Mouse (Mus musculus): Measurements from ENCODE around the gene Scarf2. TPM values are rescaled to one million over a fixed set of nuclear protein-coding genes. Genes with fewer than 3 reads are reported as not detected.

The Scarf2 gene
- total and polyA plus RNA-seq, 3 experiments: not detected

- H3K36me3 ChIP-seq (replicated peaks): no peaks in the 10 kb centered on the region
- H3K4me3 ChIP-seq (ENCODE audit: low read depth, low read length): no peak overlapping the region
- no peaks in the 10 kb centered on the region for H3K4me1 ChIP-seq (ENCODE audit: insufficient read depth, low read depth, low read length)
- H3K9me3 ChIP-seq (replicated peaks): no peaks in the 10 kb centered on the region
- ATAC-seq (ENCODE audit: extremely low read depth, insufficient number of reproducible peaks, low FRiP score, poor library complexity, severe bottlenecking): no peak
- TF ChIP-seq CTCF (IDR thresholded peaks at IDR 0.05; ENCODE audit: low read depth, low read length): peak; percentile 67; the same call in 1 of the 2 replicates
- TF ChIP-seq GATA2 (IDR thresholded peaks at IDR 0.05; ENCODE audit: borderline replicate concordance, low read depth, low read length): no peak
- no peak for DNase-seq (ENCODE audit: low spot score)
- peaks cover 37% of the 10 kb centered on the region for H3K27me3 ChIP-seq (ENCODE audit: insufficient read depth, low read length)
Observed at GRCm38 (mm10) chr16:17776828-17777227, 20.3 kb upstream of the Scarf2 start.

- ATAC-seq (ENCODE audit: extremely low read depth, insufficient number of reproducible peaks, low FRiP score, poor library complexity, severe bottlenecking): no peak
- Histone ChIP-seq H3K4me1 (ENCODE audit: insufficient read depth, low read depth, low read length) (no peaks in the 10 kb centered on the region), H3K4me3 (ENCODE audit: low read depth, low read length) (no peak overlapping the region), H3K27me3 (ENCODE audit: insufficient read depth, low read length) (peaks cover 32% of the 10 kb centered on the region), H3K9me3 (replicated peaks) (no peaks in the 10 kb centered on the region), H3K36me3 (replicated peaks) (no peaks in the 10 kb centered on the region)
- no peak for TF ChIP-seq TAL1 (conservative IDR thresholded peaks at IDR 0.05; ENCODE audit: low read depth, low read length)
- no peak for TF ChIP-seq GATA1 (IDR thresholded peaks at IDR 0.05; ENCODE audit: borderline replicate concordance, low read length)
- no peak for TF ChIP-seq POLR2AphosphoS5 (IDR thresholded peaks at IDR 0.05; ENCODE audit: insufficient replicate concordance, low read depth, low read length)
- TF ChIP-seq GATA2 (IDR thresholded peaks at IDR 0.05; ENCODE audit: borderline replicate concordance, low read depth, low read length): no peak
- no peak for TF ChIP-seq CTCF (IDR thresholded peaks at IDR 0.05; ENCODE audit: low read depth, low read length)
- no peak for DNase-seq (ENCODE audit: low spot score)
Observed at GRCm38 (mm10) chr16:17778223-17778622, 18.9 kb upstream of the Scarf2 start.

GRCm38 (mm10) chr16:17779692-17780091 is 17.4 kb upstream of the Scarf2 start:
- H3K4me1 ChIP-seq (ENCODE audit: insufficient read depth, low read depth, low read length): no peaks in the 10 kb centered on the region
- no peak overlapping the region for H3K4me3 ChIP-seq (ENCODE audit: low read depth, low read length)
- no peak for DNase-seq (ENCODE audit: low spot score)
- peaks cover 29% of the 10 kb centered on the region for H3K27me3 ChIP-seq (ENCODE audit: insufficient read depth, low read length)
- no peaks in the 10 kb centered on the region for H3K9me3 ChIP-seq (replicated peaks)
- no peak for ATAC-seq (ENCODE audit: extremely low read depth, insufficient number of reproducible peaks, low FRiP score, poor library complexity, severe bottlenecking)
- no peaks in the 10 kb centered on the region for H3K36me3 ChIP-seq (replicated peaks)
- TF ChIP-seq CTCF (IDR thresholded peaks at IDR 0.05; ENCODE audit: low read depth, low read length): no peak
- no peak for TF ChIP-seq GATA1 (IDR thresholded peaks at IDR 0.05; ENCODE audit: borderline replicate concordance, low read length)
- TF ChIP-seq TAL1 (conservative IDR thresholded peaks at IDR 0.05; ENCODE audit: low read depth, low read length): no peak
- TF ChIP-seq GATA2 (IDR thresholded peaks at IDR 0.05; ENCODE audit: borderline replicate concordance, low read depth, low read length): no peak
- TF ChIP-seq POLR2AphosphoS5 (IDR thresholded peaks at IDR 0.05; ENCODE audit: insufficient replicate concordance, low read depth, low read length): no peak

DNA sequence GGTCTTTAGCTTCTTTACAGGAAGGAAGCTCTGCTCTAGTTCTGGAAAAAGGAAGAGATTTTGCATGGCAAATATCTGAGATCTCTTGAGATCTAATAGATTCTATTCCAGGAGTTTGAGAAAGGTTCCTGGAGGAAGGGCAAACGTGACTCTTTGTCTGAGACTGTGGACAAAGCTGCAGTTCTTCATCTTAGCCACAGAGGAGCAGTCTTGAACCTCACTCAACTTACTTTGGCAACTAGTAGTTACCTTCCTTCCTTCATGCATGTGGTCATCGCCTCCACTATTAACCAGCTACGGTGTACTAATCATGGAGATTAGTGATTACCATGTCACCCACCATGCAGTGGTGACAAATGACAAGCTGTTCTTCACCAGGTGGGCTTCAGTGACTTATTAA is 11.7 kb upstream of the Scarf2 start:
- Histone ChIP-seq H3K27me3 (ENCODE audit: insufficient read depth, low read length) (peaks cover 13% of the 10 kb centered on the region), H3K36me3 (replicated peaks) (no peaks in the 10 kb centered on the region), H3K9me3 (replicated peaks) (no peaks in the 10 kb centered on the region), H3K4me3 (ENCODE audit: low read depth, low read length) (no peak overlapping the region), H3K4me1 (ENCODE audit: insufficient read depth, low read depth, low read length) (no peaks in the 10 kb centered on the region)
- TF ChIP-seq GATA1 (IDR thresholded peaks at IDR 0.05; ENCODE audit: borderline replicate concordance, low read length) (no peak), CTCF (IDR thresholded peaks at IDR 0.05; ENCODE audit: low read depth, low read length) (no peak), GATA2 (IDR thresholded peaks at IDR 0.05; ENCODE audit: borderline replicate concordance, low read depth, low read length) (no peak), TAL1 (conservative IDR thresholded peaks at IDR 0.05; ENCODE audit: low read depth, low read length) (no peak), POLR2AphosphoS5 (IDR thresholded peaks at IDR 0.05; ENCODE audit: insufficient replicate concordance, low read depth, low read length) (no peak)
- no peak for DNase-seq (ENCODE audit: low spot score)
- no peak for ATAC-seq (ENCODE audit: extremely low read depth, insufficient number of reproducible peaks, low FRiP score, poor library complexity, severe bottlenecking)

DNA sequence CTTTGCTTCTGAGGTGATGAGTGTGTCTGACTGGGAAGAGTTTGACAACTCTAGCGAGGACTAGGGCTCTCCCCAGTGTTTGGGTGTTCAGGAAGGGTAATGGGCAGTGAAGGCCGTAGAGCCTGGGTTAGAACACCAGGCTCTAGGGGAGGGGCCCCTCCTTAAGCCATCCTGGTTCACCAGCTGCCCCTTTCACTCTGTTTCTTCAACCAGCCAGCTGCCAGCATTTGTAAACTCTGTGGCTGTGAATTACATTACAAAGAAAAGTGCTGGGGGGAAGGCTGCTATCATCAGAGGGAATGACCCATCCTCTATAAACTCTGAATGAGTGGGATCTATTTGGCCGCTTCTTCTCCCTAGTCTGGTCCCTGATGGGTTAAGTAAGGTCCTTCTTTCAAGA is 4.4 kb upstream of the Scarf2 start:
- peaks cover 3% of the 10 kb centered on the region; the same call in 1 of the 2 replicates for H3K9me3 ChIP-seq (replicated peaks)
- DNase-seq (ENCODE audit: low spot score) (no peak), ATAC-seq (ENCODE audit: extremely low read depth, insufficient number of reproducible peaks, low FRiP score, poor library complexity, severe bottlenecking) (no peak)
- H3K36me3 ChIP-seq (replicated peaks): no peaks in the 10 kb centered on the region
- peaks cover 26% of the 10 kb centered on the region for H3K27me3 ChIP-seq (ENCODE audit: insufficient read depth, low read length)
- TF ChIP-seq POLR2AphosphoS5 (IDR thresholded peaks at IDR 0.05; ENCODE audit: insufficient replicate concordance, low read depth, low read length) (no peak), GATA2 (IDR thresholded peaks at IDR 0.05; ENCODE audit: borderline replicate concordance, low read depth, low read length) (no peak), GATA1 (IDR thresholded peaks at IDR 0.05; ENCODE audit: borderline replicate concordance, low read length) (no peak), CTCF (IDR thresholded peaks at IDR 0.05; ENCODE audit: low read depth, low read length) (no peak), TAL1 (conservative IDR thresholded peaks at IDR 0.05; ENCODE audit: low read depth, low read length) (no peak)
- H3K4me1 ChIP-seq (ENCODE audit: insufficient read depth, low read depth, low read length): no peaks in the 10 kb centered on the region
- no peak overlapping the region for H3K4me3 ChIP-seq (ENCODE audit: low read depth, low read length)

- no peak for ATAC-seq (ENCODE audit: extremely low read depth, insufficient number of reproducible peaks, low FRiP score, poor library complexity, severe bottlenecking)
- Histone ChIP-seq H3K4me1 (ENCODE audit: insufficient read depth, low read depth, low read length) (no peaks in the 10 kb centered on the region), H3K36me3 (replicated peaks) (no peaks in the 10 kb centered on the region), H3K27me3 (ENCODE audit: insufficient read depth, low read length) (peaks cover 28% of the 10 kb centered on the region), H3K4me3 (ENCODE audit: low read depth, low read length) (no peak overlapping the region), H3K9me3 (replicated peaks) (peaks cover 3% of the 10 kb centered on the region; the same call in 1 of the 2 replicates)
- TF ChIP-seq POLR2AphosphoS5 (IDR thresholded peaks at IDR 0.05; ENCODE audit: insufficient replicate concordance, low read depth, low read length) (no peak), GATA1 (IDR thresholded peaks at IDR 0.05; ENCODE audit: borderline replicate concordance, low read length) (no peak), CTCF (IDR thresholded peaks at IDR 0.05; ENCODE audit: low read depth, low read length) (no peak), TAL1 (conservative IDR thresholded peaks at IDR 0.05; ENCODE audit: low read depth, low read length) (no peak), GATA2 (IDR thresholded peaks at IDR 0.05; ENCODE audit: borderline replicate concordance, low read depth, low read length) (no peak)
- DNase-seq (ENCODE audit: low spot score): no peak
Observed at GRCm38 (mm10) chr16:17794047-17794446, 3.0 kb upstream of the Scarf2 start.

All from G1E (cell line).